Mouse (Mus musculus): ENCODE data around the gene Calm1.

Calm1 gene

DNA sequence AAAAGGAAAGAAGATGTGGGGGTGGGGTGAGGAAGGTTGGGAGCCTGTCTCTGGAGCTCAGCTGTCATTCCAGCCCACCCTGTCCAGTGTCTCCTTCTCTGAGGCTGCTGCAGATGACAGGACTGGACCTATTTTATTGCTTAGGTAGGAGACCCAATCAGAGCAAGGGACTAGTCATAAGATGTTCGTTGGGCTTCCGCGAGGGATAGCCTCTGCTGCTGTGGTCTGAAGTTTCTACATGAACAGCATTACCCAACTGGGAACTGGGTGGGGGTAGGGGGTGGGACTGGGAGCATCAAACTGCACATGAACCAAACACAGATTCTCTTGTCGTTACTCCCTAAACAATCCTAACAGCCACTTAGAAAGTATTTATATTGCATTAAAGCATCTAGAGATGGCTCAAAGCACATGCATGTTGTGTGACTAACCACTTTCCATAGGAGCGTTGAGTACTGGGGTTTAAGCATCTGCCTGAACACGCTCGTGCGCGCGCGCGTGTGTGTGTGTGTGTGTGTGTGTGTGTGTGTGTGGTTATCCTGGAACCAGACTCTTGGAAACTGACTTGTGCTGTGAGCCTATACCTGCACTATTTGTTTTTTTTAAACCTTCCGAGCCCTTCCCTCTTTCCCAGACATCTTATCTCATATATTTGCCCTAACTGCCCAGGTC is 23.2 kb downstream of the Calm1 start:
- no peak for DNase-seq (ENCODE audit: low spot score in 2 of 2)

DNA sequence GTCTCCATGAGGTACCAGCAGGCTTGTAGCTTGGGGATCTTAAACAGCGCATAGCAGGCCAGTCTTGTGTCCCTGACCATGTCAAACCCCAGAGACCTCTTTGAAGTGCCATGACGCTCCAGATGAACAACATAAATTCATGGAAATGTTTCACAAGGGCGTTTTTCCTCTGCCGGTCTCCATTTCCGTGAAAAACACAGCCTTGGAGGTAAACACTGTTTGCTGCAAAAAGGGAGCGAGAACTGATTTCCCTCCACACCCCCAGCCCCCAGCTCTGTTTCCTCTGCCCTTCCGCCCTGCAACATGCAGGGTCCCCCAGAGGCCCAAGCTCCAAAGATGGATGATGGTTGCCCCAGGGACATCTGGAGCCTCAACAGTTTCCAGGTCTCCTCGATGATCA is 24.3 kb downstream of the Calm1 start:
- no peak for DNase-seq (ENCODE audit: low spot score in 2 of 2)

DNA sequence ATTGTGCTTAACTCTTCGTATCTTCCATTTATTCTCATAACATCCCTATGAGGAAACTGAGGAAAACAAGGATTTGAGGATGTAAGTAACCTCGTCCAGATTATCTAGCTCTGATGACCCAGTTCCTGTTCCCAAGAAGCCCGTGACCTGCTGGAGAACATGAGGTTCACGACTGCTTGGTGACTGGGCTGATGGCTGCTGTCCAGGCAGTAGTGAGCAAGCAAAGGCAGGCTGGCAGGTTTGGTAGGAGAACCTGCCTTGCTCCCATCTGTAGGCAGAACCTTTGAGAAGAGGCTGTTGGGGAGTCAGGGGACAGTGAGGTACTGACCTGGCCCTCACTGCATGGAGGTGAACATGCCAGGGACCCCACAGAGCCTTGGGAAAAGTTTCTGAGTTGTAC is 26.0 kb downstream of the Calm1 start:
- DNase-seq (ENCODE audit: low spot score in 2 of 2), result no peak

GRCm38 (mm10) chr12:100226073-100226472 is 26.8 kb downstream of the Calm1 start:
- no peak for DNase-seq (ENCODE audit: low spot score in 2 of 2)

DNA sequence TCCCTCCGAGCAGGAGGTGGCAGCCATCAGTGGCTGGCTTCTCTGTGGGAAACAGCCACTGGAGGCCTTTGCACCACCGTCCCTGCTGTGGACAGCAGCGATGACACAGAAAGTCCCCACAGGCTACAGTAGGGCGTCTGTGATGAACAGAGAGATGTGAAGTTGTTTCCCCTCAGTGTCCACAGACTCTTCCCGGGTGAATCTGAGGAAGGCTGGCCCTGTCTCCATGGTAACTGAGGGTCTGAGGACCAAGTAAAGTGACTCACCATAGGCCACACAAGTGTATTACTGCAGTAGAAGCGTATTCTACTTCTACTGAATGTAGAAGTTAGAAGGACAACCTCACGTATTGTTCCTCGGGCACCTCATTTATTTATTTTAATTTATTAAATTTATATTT is 27.4 kb downstream of the Calm1 start:
- no peak for DNase-seq (ENCODE audit: low spot score in 2 of 2)

- no peak for DNase-seq (ENCODE audit: low spot score in 2 of 2)
Observed at GRCm38 (mm10) chr12:100228041-100228725, 28.9 kb downstream of the Calm1 start.

DNA sequence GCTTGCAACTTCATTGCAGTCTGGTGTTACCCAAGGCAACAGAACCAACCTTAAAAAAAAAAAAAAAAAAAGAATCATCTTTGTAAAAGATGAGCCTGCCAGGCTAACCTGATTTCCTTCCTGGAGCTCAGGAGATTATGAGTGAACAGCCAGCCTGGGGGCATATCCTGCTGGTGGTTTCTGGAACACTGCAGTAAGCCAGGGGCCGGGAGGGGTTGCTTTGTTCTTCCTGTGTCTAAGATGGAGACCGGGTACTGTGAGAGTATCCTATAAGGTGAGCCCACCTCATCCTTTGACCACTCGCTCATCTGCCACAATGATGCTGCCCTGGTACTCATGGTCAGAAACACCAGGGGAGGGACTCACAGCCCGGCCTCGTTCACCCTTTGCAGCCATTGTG is 35.0 kb downstream of the Calm1 start:
- DNase-seq (ENCODE audit: low spot score in 2 of 2), result no peak

DNA sequence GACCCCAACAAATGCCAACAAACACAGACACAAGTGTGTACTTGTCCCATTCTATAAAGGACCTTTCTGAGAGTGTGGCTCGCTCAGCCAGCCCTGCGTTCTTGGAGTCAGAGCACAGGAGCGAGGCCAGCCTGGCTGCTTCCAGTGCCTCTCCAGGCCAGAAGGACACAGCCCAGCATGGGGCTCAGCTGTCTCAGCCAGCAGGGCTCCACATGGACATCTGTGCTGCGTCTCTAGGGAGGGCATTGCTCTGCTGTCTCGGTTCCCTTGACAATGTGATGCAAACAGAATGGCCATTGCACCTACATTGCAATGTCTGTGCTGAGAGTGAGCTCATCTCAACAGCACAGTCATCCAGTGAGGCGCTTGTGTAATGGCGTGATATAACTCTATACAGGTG is 35.7 kb downstream of the Calm1 start:
- no peak for DNase-seq (ENCODE audit: low spot score in 2 of 2)

GRCm38 (mm10) chr12:100235423-100235822 is 36.2 kb downstream of the Calm1 start:
- DNase-seq (ENCODE audit: low spot score in 2 of 2), result no peak

DNA sequence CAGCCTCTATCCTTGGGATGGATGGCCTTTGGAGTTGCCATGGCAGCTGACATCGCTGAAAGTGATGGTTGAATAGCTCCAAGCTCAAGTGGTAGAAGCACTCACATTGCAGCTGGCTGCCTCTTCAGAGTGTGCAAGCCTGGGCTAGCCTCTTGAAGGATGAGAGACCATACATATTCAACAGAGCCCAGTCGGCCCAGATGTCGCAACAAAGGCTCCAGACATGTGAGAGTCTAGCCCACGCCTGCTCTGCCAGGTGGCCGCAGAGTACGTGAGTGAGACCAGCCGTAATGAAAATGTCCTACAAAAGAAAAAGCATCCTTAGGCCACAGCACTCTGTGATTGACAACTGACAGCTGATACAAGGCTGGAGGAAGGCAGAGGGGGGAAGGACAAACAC is 40.2 kb downstream of the Calm1 start:
- no peak for DNase-seq (ENCODE audit: low spot score in 2 of 2)

DNA sequence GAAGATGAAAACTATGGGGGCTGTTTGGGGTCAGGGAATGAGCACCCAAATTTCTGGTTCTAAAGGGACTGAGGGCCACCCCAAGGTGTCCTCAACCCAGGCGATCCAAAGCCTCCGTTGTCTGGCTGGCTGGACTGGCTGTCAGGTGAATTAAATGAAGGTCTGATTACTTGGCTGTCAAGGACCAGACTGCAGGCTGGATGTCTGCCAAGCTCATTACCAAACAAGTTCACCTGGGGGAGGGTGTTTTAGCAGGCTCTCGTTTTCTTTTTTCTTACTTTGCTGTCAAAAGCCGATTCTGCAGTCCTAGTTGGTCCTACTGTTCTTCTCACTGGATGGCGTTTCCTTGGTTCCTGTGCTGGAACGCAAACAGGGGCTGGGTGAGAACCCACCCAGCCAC is 40.6 kb downstream of the Calm1 start:
- DNase-seq (ENCODE audit: low spot score in 2 of 2), result no peak

GRCm38 (mm10) chr12:100241911-100242796 is 42.9 kb downstream of the Calm1 start:
- DNase-seq (ENCODE audit: low spot score in 2 of 2), result peak in 1 of 2 experiments; percentile 28

DNA sequence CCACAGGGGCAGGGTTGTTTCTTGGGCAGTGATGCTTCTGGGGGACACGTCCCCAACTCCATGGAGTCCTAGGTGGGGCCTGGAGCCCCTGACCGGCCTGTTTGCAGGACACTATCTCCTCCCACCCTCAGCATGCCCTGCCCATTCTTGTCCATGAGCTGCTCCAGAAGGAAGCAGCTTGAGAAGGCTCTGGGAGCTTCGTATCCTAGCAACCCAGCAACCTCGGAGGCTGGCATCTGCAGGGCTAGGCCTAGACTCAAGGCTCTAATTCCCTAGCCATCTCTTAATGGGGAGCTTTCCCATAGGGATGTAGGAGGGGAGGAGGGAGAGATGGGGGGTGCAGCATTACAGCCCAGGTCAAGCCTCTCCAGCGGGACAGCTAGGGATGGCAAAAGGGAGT is 45.3 kb downstream of the Calm1 start:
- DNase-seq (ENCODE audit: low spot score in 2 of 2), result no peak

- no peak for DNase-seq (ENCODE audit: low spot score in 2 of 2)
Observed at GRCm38 (mm10) chr12:100249170-100249569, 49.9 kb downstream of the Calm1 start.

DNA sequence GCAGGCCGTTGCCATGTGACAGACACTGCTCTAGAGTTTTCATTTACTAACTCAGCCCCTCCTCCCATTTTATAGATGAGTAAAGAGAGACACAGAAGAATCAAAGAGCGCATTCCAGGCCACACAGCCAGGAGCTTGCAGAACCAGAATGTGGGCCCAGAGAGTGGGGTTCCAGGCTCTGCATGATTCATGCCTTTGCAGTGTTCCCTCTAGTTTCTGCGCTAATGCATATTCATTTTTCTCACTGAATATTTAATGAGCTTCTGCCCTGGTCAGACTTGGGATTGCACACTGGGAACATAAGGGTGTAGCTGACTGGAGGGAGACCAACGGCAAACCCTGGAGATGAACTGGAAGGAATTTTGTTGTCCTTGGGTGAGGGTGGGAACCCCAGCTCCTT is 55.2 kb downstream of the Calm1 start:
- DNase-seq (ENCODE audit: low spot score in 2 of 2), result no peak

DNA sequence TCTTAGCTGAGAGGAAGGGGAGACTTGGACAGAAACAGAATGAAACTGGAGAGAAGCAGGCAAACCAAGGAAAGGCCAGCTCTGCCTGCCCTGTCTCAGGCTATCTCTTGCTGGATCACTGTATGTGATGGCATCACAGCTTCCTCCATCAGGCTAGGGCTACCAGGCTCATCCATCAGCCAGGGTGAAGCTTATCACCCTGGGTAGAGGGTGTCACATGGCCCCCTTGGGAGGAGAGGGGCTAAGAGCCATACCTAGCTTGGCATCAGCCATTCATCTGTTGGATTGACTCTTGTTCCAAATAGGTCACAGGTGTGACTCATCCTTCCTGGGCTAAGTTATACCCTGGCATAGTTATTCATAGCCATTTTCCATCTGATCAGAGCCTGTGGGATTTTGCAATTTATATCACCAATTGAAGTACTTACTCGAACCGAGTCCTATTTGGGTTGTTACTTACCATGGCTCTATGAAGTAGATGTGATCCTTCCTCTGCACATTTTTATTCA is 56.3 kb downstream of the Calm1 start:
- no peak for DNase-seq (ENCODE audit: low spot score in 2 of 2)

DNA sequence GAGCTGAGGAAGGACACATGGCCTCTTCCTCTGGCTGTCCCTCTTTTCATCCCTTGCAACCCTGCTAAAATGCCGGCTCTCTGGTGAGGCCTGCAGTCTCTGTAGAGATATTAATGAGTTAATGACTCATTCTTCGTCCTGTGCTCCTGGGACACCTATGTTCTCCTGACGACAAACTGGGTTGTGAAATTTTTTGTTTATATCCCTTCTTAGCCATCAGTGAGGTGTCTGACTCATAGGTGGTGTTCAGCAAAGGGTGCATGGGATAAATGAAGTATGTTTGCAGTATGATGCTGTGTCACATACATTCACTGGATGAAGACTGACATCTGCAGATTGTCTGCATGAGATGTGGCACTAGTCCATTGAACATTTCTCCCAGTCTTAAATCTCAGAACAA is 58.5 kb downstream of the Calm1 start:
- DNase-seq (ENCODE audit: low spot score in 2 of 2), result no peak

Measured in urinary bladder, postnatal 4 days (tissue).